Mouse (Mus musculus): ENCODE data around the gene Bnipl.

Bnipl gene

GRCm38 (mm10) chr3:95208286-95208685 lies 42.7 kb downstream of the Bnipl start:
- no peak for DNase-seq

- DNase-seq: no peak
Measured at GRCm38 (mm10) chr3:95203880-95204279, 47.1 kb downstream of the Bnipl start.

DNA sequence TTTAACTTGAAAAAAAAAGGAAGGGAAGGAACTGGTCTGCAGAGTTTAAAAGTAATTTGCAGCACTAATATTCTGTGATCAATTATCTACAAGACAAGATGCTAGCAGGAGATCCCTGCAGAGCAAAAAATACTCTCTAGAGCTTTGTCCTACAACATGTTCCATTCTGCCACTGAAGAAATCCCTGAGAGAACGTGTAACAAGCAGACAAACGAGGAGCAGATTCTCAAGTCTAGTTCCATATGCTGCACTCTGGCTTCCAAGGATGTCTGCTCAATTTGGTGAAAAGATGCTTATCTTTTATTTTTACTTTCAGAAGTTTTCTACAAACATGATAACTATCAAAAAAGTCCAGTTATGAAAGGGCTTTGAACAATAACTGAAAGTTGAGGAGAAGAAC lies 50.4 kb downstream of the Bnipl start:
- DNase-seq: no peak

GRCm38 (mm10) chr3:95200132-95200531 lies 50.9 kb downstream of the Bnipl start:
- DNase-seq: no peak

- DNase-seq: no peak
Measured at GRCm38 (mm10) chr3:95199101-95199500, 51.9 kb downstream of the Bnipl start.

GRCm38 (mm10) chr3:95195772-95196171 lies 55.2 kb downstream of the Bnipl start:
- DNase-seq: no peak

DNA sequence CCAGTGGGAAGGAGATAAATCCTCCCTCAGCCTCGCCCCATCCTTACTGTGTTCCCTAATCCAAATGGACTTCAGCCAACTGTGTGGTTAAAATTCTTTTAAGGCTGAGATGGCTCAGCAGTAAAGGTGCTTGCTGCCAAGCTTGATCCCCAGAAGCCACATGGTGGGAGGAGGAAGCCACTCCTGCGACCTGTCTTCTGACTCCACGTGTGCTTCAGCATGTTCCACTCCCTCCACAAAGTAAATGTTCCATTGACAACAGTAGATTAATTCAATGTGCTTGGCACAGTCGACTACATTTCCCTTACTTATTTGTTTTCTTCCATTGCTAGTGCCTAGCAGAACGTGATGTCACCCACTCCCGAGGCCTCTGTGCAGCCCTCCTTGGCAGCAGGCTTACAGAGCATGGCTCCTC lies 56.3 kb downstream of the Bnipl start:
- no peak for DNase-seq

All from liver (tissue).